Mouse (Mus musculus) CH12.LX (cell line): ENCODE measurements around the gene Gas2.

Experiments used
- CTCF ChIP-seq, 2 experiments: IDR thresholded peaks in 1 of 2; conservative IDR thresholded peaks in 1 of 2; 2 replicates each; pipeline ENCODE4 v1.5.1; 2011 to 2012; ENCODE audit warnings: low read depth in 2 of 2, low read length in 2 of 2, improper control_type of control experiment in 1 of 2, inconsistent platforms in 1 of 2, mild to moderate bottlenecking in 1 of 2, moderate library complexity in 1 of 2
- GABPA ChIP-seq: IDR thresholded peaks from 2 replicates; pipeline ENCODE4 v1.6.1; 2012; ENCODE audit warnings: low read depth, low read length, improper control_type of control experiment, inconsistent platforms; ENCODE audit not compliant: insufficient replicate concordance
- MAFK ChIP-seq: IDR thresholded peaks from 2 replicates; pipeline ENCODE4 v1.6.1; 2011; ENCODE audit warnings: low read length, improper control_type of control experiment; ENCODE audit not compliant: insufficient replicate concordance
- MXI1 ChIP-seq: IDR thresholded peaks from 2 replicates; pipeline ENCODE4 v1.6.1; 2011; ENCODE audit warnings: mild to moderate bottlenecking, low read depth, low read length, improper control_type of control experiment
- NELFE ChIP-seq: IDR thresholded peaks from 2 replicates; pipeline ENCODE4 v1.6.1; 2011; ENCODE audit warnings: low read depth, low read length, improper control_type of control experiment
- POLR2A ChIP-seq: IDR thresholded peaks from 2 replicates; pipeline ENCODE4 v1.6.1; 2011; ENCODE audit warnings: low read depth, mild to moderate bottlenecking, improper control_type of control experiment, low read length
- POLR2AphosphoS2 ChIP-seq: IDR thresholded peaks from 2 replicates; pipeline ENCODE4 v1.6.1; 2011; ENCODE audit warnings: low read depth, low read length, improper control_type of control experiment
- TBP ChIP-seq: conservative IDR thresholded peaks from 2 replicates; pipeline ENCODE4 v1.6.1; 2011; ENCODE audit warnings: low read depth, low read length, improper control_type of control experiment
- USF1 ChIP-seq: IDR thresholded peaks from 2 replicates; pipeline ENCODE4 v1.6.1; 2014; ENCODE audit warnings: low read depth, mild to moderate bottlenecking, inconsistent platforms, low read length, improper control_type of control experiment

DNA sequence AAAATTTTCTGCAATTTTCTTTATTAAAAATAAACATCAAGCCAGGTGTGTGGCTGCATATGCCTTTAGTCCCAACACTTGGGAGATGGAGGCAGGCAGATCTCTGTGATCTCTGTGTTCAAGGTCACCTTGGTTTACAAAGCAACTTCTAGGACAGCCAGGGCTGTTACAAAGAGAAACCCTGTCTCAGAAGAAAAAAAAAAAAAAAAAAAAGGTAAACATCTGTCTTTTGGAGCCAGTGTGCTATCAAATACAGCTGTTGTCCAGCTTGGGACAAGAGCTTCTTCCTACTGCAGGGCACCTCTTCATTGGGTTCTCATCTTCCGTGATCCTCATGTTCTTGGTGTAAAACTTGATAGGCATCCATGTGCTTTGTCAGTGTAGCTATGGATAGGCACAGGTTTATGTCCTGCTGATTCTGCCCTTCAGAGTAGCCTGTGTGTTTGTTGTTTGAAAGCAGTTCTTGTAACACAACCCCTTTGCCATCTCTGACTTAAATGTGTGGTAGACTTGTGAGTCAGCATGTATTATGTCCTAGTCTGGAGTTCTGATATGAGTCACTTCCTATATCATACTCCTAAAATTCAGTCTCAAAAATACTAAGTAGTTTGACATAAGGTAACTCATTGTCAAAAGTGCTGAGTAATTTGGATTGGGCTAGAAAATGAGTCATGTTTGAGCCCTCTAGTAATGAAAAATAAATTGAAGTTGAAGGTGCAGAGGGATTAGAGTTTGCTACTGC, 30.6 kb downstream of the Gas2 start:
- 0 out of 2 replicates have a peak, but pooled peaks have one; percentile 21 for TF ChIP-seq TBP
- no peak for TF ChIP-seq POLR2AphosphoS2
- TF ChIP-seq CTCF (conservative IDR thresholded peaks at IDR 0.05 in 1 of 2, IDR thresholded peaks at IDR 0.05 in 1 of 2; ENCODE audit: low read depth in 2 of 2, low read length in 2 of 2), result no peak
- no peak for TF ChIP-seq GABPA
- no peak for TF ChIP-seq USF1
- TF ChIP-seq POLR2A, result no peak
- TF ChIP-seq NELFE, result no peak
- TF ChIP-seq MXI1, result no peak
- peak; percentile 54; the same call in 1 of the 2 replicates for TF ChIP-seq MAFK
